Mouse (Mus musculus) C2C12 (cell line): ENCODE measurements around the gene Rexo4.

Experiments used
- CTCF ChIP-seq: IDR thresholded peaks from one replicate; pipeline ENCODE4 v1.5.1; 2011; ENCODE audit not compliant: control insufficient read depth, insufficient read depth, insufficient read length
- MYOD1 ChIP-seq: IDR thresholded peaks from one replicate; pipeline ENCODE4 v1.6.1; 2011; ENCODE audit warnings: low read depth; ENCODE audit not compliant: control insufficient read depth, insufficient read length

- no peak for TF ChIP-seq CTCF
- TF ChIP-seq MYOD1 = no peak
Observed at GRCm38 (mm10) chr2:26957488-26957859, 6.7 kb downstream of the Rexo4 start.
